Mouse (Mus musculus) hematopoietic stem cell, adult 5-6 weeks (primary cell): Measurements from ENCODE around the gene Pum2. TPM values are rescaled to one million over a fixed set of nuclear protein-coding genes. Genes with fewer than 3 reads are reported as not detected.

Source experiments
- ATAC-seq, 2 experiments: fragments of 125-278 bp in 1 of 2; replicated peaks in 1 of 2; 2 replicates each; pipeline ENCODE4 v1.8.0; 2016 to 2017; ENCODE audit warnings: inconsistent platforms in 2 of 2, mild to moderate bottlenecking in 2 of 2, moderate number of reproducible peaks in 2 of 2, low read depth in 1 of 2, moderate TSS enrichment in 1 of 2; ENCODE audit not compliant: low FRiP score in 2 of 2, poor library complexity in 2 of 2, severe bottlenecking in 2 of 2, insufficient read depth in 1 of 2, low TSS enrichment in 1 of 2
- total RNA-seq: library from RNA; stranded (forward); fragments of 172-1452, 232-1000 nt; gene quantifications from 2 replicates; pipeline ENCODE4 v1.2.3, GENCODE M21; 2017

Gene Pum2
- total RNA-seq, 1 experiment from 2014 or later, result 173 TPM

- ATAC-seq, result no peak
Measured at GRCm38 (mm10) chr12:8712665-8713064, 38.7 kb downstream of the Pum2 start.

GRCm38 (mm10) chr12:8716093-8716492 is 42.2 kb downstream of the Pum2 start:
- no peak for ATAC-seq

DNA sequence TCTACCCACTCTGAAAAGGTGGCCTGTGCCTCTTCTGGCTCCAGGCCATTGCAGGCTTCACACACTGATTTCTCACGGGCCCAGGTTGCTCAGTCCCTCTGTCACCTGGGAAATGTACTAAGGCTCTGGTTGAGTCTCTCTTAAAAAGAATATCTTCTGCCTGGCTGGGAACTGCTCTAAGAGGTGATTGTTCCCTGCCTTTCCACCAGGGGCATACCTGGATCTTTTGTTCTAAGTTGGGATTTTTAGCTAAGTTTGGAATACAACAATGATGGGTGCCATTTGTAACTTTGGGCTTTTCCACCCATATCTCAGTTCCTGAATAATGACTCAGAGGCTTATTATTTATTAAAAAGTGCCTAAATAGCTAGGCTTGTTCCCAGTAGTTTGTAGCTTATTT is 53.0 kb downstream of the Pum2 start:
- no peak for ATAC-seq

DNA sequence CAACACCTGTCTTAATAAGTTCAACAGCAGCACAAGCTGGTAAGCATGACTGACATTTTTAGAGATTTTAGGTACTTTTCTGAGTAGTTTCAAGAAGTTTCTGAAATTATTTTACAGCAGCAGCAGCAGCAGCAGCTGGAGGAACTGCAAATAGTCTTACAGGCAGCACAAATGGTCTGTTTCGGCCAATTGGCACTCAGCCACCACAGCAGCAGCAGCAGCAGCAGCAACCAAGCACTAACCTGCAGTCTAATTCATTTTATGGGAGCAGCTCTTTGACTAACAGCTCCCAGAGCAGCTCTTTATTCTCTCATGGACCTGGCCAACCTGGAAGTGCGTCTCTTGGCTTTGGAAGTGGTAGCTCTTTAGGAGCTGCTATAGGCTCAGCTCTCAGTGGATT is 54.8 kb downstream of the Pum2 start:
- ATAC-seq, result no peak

DNA sequence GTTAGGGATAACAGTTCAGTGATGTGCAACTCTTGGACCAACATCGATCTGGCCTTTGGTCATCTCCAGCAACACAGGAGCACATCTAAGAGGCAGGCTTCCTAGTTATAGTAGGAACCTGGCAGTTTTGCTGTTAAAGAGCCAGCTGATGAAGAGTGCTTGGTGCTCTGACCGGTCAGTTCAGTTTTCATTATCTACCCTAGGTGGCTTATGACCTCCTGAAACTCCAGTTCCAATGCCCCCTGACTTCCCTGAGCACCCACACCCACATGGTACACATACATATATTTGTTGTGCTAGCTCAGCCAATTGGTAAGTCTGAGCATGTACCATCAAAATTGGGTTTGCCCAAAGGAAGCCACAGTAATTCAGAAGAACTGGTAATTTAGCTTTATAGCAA is 79.7 kb downstream of the Pum2 start:
- no peak for ATAC-seq

GRCm38 (mm10) chr12:8754116-8754515 is 80.2 kb downstream of the Pum2 start:
- no peak for ATAC-seq

GRCm38 (mm10) chr12:8758029-8758428 is 84.1 kb downstream of the Pum2 start:
- no peak for ATAC-seq

- no peak for ATAC-seq
Measured at GRCm38 (mm10) chr12:8759115-8759514, 85.2 kb downstream of the Pum2 start.

DNA sequence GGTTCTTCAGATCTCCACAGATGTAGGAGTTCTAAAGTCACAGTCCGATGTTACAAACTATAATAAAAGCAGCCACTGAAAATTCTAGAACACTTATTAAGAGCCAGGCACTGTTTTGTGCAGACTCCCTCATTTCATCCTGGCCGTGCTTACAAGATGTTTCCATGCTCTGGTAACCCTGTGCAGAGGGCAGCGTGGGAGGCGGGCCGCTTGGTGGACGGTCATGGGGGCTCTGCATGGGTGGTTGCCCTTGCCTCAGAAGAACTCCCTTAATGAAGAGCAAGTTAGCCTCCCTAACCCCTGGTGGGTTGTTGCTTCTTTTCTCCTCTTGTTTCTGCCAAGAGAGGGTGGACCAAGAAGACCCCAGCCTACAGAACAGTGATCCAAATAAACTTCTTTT is 85.8 kb downstream of the Pum2 start:
- ATAC-seq, result no peak

DNA sequence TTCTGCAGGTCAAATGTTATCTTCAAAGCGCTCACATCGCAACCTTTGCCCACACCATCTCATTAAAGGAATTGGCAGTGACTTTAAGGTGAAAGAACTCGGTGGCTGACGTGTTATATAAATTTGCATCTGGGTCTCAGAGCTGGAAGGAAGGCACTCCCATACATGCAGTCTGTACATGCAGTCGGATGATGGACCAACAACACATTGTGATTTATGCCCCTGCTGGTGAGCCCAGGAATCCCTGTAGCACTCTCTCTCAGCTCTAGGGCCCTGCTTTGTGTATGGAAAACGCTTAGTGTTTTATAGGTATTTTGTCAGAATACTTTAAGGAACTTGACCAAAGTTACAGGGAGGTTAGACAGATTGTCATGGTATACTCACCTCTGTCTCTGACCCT is 86.6 kb downstream of the Pum2 start:
- ATAC-seq, result no peak

DNA sequence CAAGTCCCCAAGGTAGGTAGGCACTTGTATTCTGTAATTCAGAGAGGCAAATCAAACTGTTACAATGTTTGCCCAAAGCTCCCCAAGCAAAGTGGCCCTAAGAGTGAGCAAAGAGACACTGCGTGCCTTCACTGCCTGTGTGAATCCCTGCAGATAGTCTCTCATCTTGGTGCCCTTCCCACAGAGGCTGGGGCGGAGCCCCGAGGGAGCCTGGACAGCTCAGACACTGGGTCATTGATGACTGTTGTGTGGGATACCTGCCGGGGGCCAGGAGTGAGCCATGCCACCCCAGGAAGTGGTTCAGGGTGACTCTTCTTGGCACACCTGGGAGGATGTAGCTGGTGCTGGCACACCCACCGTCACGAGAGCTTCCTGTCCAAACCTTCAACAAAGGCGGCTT is 87.1 kb downstream of the Pum2 start:
- no peak for ATAC-seq

GRCm38 (mm10) chr12:8762667-8763066 is 88.7 kb downstream of the Pum2 start:
- peak; percentile 74 to 87 for ATAC-seq

- ATAC-seq, result no peak
Measured at GRCm38 (mm10) chr12:8764221-8764930, 90.4 kb downstream of the Pum2 start.

DNA sequence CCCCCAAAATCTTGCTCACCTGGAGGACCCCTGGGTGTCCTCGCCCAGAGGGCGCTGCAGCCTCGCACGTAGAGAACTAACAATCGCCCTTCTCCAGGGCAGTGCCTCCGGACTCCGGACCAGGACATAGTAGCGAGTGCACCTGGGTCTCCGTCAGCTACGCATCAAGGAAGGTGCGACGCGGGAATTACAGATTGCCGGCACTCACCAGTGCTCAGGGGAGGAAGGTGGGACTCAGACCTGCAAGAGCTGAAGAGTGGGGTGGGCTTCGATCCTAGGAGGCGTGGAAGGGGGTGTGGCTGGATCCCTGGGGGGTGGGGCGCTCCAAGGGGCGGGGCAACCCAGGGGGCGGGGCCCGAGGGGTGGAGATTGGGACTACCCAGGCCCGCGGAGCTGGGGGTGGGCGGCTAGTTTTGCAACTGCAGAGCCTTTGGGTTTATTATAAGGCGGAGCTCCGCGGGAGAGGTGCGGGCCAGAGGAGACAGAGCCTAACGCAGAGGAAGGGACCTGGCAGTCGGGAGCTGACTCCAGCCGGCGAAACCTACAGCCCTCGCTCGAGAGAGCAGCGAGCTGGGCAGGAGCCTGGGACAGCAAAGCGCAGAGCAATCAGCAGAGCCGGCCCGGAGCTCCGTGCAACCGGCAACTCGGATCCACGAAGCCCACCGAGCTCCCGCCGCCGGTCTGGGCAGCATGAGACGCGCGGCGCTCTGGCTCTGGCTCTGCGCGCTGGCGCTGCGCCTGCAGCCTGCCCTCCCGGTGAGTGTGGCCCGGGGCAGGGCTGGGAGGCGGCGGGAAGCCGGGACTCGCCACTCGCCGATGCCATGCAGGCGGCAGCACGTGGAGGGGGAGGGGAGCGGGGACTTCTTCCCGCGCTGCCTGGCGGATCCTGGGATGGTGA is 97.3 kb downstream of the Pum2 start, which contains the start of gene Sdc1:
TSS of gene Sdc1 (plus strand) at position 378 of the 898 bp plus-strand sequence.
- peak; percentile 52 to 59 for ATAC-seq

GRCm38 (mm10) chr12:8771844-8772380 is 98.0 kb downstream of the Pum2 start:
- ATAC-seq, result no peak

- ATAC-seq, result peak; percentile 19 to 35; a peak in 3 of 4 replicates
Measured at GRCm38 (mm10) chr12:8772451-8773143, 98.7 kb downstream of the Pum2 start.

DNA sequence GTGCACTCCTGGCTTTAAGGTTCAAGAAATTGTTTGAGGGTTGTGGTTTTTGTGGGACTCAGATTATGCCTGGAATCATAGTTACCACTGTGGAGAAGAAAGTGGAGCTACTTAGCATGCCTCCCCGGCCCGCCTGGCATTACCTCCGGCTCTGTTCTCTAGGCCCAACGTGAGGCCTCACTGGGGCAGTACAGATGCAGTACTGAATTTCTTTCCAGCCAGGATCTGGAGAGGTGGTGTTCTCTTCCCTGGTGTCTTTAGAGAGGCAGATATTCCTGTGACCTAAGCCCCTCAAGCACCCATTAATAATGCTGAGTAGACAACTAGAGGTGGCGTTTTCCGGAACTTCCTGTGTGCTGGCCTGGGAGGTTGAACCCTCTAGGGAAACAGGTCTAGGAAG is 99.4 kb downstream of the Pum2 start:
- ATAC-seq, result no peak

DNA sequence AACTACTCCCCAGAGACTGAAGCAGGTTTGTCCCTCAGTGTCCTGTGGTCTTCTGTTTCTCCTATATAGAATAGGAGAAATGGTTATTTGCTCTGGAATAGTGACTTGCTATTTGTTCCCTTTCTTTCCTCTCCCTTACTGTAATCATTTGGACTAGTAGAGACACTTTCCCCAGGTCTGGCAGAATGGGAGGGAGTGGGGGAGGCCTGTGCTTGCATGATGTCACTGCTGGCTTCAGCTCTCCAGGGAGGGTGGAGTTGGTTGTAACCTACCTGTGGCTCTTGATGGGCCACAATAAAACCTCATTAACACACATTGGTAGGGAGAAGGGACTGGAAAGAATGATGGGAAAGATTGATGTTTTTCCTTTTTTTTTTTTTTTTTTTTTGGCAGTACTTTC is 100.2 kb downstream of the Pum2 start:
- no peak for ATAC-seq
